Mouse (Mus musculus): ENCODE measurements at regions not wholly inside any gene's neighbourhood (a gene's known extent, or its start where the extent isn't known, plus 50 kb on each side); places are given as distances from the start of the nearest gene placed in this dataset.
"Not testable (repeated sequence)": the region's sequence is repeated elsewhere in the genome, so short reads cannot be mapped to it uniquely, and the experiment has no call there.

- Histone ChIP-seq H3K27me3 (ENCODE audit: control insufficient read depth, insufficient read depth, low read length) (no peaks in the 10 kb centered on the region), H3K4me3 (ENCODE audit: low read depth, low read length) (no peak overlapping the region), H3K9me3 (ENCODE audit: control insufficient read depth, low read length) (no peaks in the 10 kb centered on the region), H3K9ac (ENCODE audit: low read length) (no peak overlapping the region), H3K4me1 (ENCODE audit: control insufficient read depth, insufficient read depth, low read length) (no peaks in the 10 kb centered on the region), H3K4me2 (ENCODE audit: low read depth) (no peak overlapping the region), H3K27ac (ENCODE audit: low read depth, low read length) (no peak overlapping the region), H3K36me3 (ENCODE audit: control insufficient read depth, insufficient read depth, low read length) (no peaks in the 10 kb centered on the region)
- no peak for DNase-seq (ENCODE audit: low spot score)
- whole genome bisulfite sequencing, result 94% methylated on average over 3 of the region's 3 CpGs
- ATAC-seq (ENCODE audit: insufficient read depth, low FRiP score, low TSS enrichment), result no peak
Observed at GRCm38 (mm10) chr13:52344853-52345252, 186.2 kb downstream of the Diras2 start.

GRCm38 (mm10) chr13:52345375-52346026 is 185.6 kb downstream of the Diras2 start:
- no peak overlapping the region for H3K4me3 ChIP-seq (ENCODE audit: low read depth, low read length)

GRCm38 (mm10) chr13:52346027-52346375 is 185.1 kb downstream of the Diras2 start:
- 87% methylated on average over 5 of the region's 5 CpGs for WGBS
- DNase-seq (ENCODE audit: low spot score) (no peak), ATAC-seq (ENCODE audit: insufficient read depth, low FRiP score, low TSS enrichment) (no peak)
- no peaks in the 10 kb centered on the region for H3K36me3 ChIP-seq (ENCODE audit: control insufficient read depth, insufficient read depth, low read length)
- H3K9me3 ChIP-seq (ENCODE audit: control insufficient read depth, low read length), result no peaks in the 10 kb centered on the region
- no peaks in the 10 kb centered on the region for H3K4me1 ChIP-seq (ENCODE audit: control insufficient read depth, insufficient read depth, low read length)
- H3K27ac ChIP-seq (ENCODE audit: low read depth, low read length), result no peak overlapping the region
- H3K27me3 ChIP-seq (ENCODE audit: control insufficient read depth, insufficient read depth, low read length), result no peaks in the 10 kb centered on the region
- H3K4me3 ChIP-seq (ENCODE audit: low read depth, low read length), result no peak overlapping the region
- no peak overlapping the region for H3K4me2 ChIP-seq (ENCODE audit: low read depth)
- H3K9ac ChIP-seq (ENCODE audit: low read length), result no peak overlapping the region

More at GRCm38 (mm10) chr13:52345375-52346026, 185.6 kb downstream of the Diras2 start:
- no peak overlapping the region for H3K9ac ChIP-seq (ENCODE audit: low read length)
- no peaks in the 10 kb centered on the region for H3K9me3 ChIP-seq (ENCODE audit: control insufficient read depth, low read length)
- no peaks in the 10 kb centered on the region for H3K27me3 ChIP-seq (ENCODE audit: control insufficient read depth, insufficient read depth, low read length)
- no peak overlapping the region for H3K4me2 ChIP-seq (ENCODE audit: low read depth)
- ATAC-seq (ENCODE audit: insufficient read depth, low FRiP score, low TSS enrichment) (no peak), DNase-seq (ENCODE audit: low spot score) (no peak)
- H3K36me3 ChIP-seq (ENCODE audit: control insufficient read depth, insufficient read depth, low read length), result no peaks in the 10 kb centered on the region
- no peaks in the 10 kb centered on the region for H3K4me1 ChIP-seq (ENCODE audit: control insufficient read depth, insufficient read depth, low read length)
- WGBS, result 72% methylated on average over 13 of the region's 13 CpGs
- no peak overlapping the region for H3K27ac ChIP-seq (ENCODE audit: low read depth, low read length)

- no peak for ATAC-seq (ENCODE audit: insufficient read depth, low FRiP score, low TSS enrichment)
- no peaks in the 10 kb centered on the region for H3K4me1 ChIP-seq (ENCODE audit: control insufficient read depth, insufficient read depth, low read length)
- no peak overlapping the region for H3K4me2 ChIP-seq (ENCODE audit: low read depth)
- no peaks in the 10 kb centered on the region for H3K36me3 ChIP-seq (ENCODE audit: control insufficient read depth, insufficient read depth, low read length)
- no peaks in the 10 kb centered on the region for H3K27me3 ChIP-seq (ENCODE audit: control insufficient read depth, insufficient read depth, low read length)
- H3K9me3 ChIP-seq (ENCODE audit: control insufficient read depth, low read length), result no peaks in the 10 kb centered on the region
- 66% methylated on average over 2 of the region's 2 CpGs for WGBS
- DNase-seq (ENCODE audit: low spot score), result no peak
- no peak overlapping the region for H3K4me3 ChIP-seq (ENCODE audit: low read depth, low read length)
- no peak overlapping the region for H3K9ac ChIP-seq (ENCODE audit: low read length)
- H3K27ac ChIP-seq (ENCODE audit: low read depth, low read length), result no peak overlapping the region
Observed at GRCm38 (mm10) chr13:52347631-52348030, 183.4 kb downstream of the Diras2 start.

GRCm38 (mm10) chr13:52349606-52350005 is 181.5 kb downstream of the Diras2 start:
- ATAC-seq (ENCODE audit: insufficient read depth, low FRiP score, low TSS enrichment) (no peak), DNase-seq (ENCODE audit: low spot score) (no peak)
- H3K4me1 ChIP-seq (ENCODE audit: control insufficient read depth, insufficient read depth, low read length), result no peaks in the 10 kb centered on the region
- H3K27ac ChIP-seq (ENCODE audit: low read depth, low read length), result no peak overlapping the region
- no peaks in the 10 kb centered on the region for H3K27me3 ChIP-seq (ENCODE audit: control insufficient read depth, insufficient read depth, low read length)
- H3K4me2 ChIP-seq (ENCODE audit: low read depth), result no peak overlapping the region
- no peak overlapping the region for H3K9ac ChIP-seq (ENCODE audit: low read length)
- H3K36me3 ChIP-seq (ENCODE audit: control insufficient read depth, insufficient read depth, low read length), result no peaks in the 10 kb centered on the region
- H3K9me3 ChIP-seq (ENCODE audit: control insufficient read depth, low read length), result no peaks in the 10 kb centered on the region
- 93% methylated on average over 5 of the region's 5 CpGs for WGBS
- H3K4me3 ChIP-seq (ENCODE audit: low read depth, low read length), result no peak overlapping the region

- ATAC-seq (ENCODE audit: insufficient read depth, low FRiP score, low TSS enrichment) (no peak), DNase-seq (ENCODE audit: low spot score) (peak; percentile 21)
- WGBS, result 80% methylated on average over 4 of the region's 4 CpGs
- Histone ChIP-seq H3K36me3 (ENCODE audit: control insufficient read depth, insufficient read depth, low read length) (no peaks in the 10 kb centered on the region), H3K9me3 (ENCODE audit: control insufficient read depth, low read length) (no peaks in the 10 kb centered on the region), H3K4me2 (ENCODE audit: low read depth) (no peak overlapping the region), H3K4me3 (ENCODE audit: low read depth, low read length) (no peak overlapping the region), H3K9ac (ENCODE audit: low read length) (no peak overlapping the region), H3K27ac (ENCODE audit: low read depth, low read length) (no peak overlapping the region), H3K4me1 (ENCODE audit: control insufficient read depth, insufficient read depth, low read length) (no peaks in the 10 kb centered on the region), H3K27me3 (ENCODE audit: control insufficient read depth, insufficient read depth, low read length) (no peaks in the 10 kb centered on the region)
Observed at GRCm38 (mm10) chr13:52352576-52352975, 178.5 kb downstream of the Diras2 start.

GRCm38 (mm10) chr13:52353437-52353836 is 177.6 kb downstream of the Diras2 start:
- 72% methylated on average over 3 of the region's 3 CpGs for WGBS
- H3K27ac ChIP-seq (ENCODE audit: low read depth, low read length), result no peak overlapping the region
- H3K4me3 ChIP-seq (ENCODE audit: low read depth, low read length), result no peak overlapping the region
- no peak overlapping the region for H3K9ac ChIP-seq (ENCODE audit: low read length)
- no peak for ATAC-seq (ENCODE audit: insufficient read depth, low FRiP score, low TSS enrichment)
- H3K27me3 ChIP-seq (ENCODE audit: control insufficient read depth, insufficient read depth, low read length), result no peaks in the 10 kb centered on the region
- H3K36me3 ChIP-seq (ENCODE audit: control insufficient read depth, insufficient read depth, low read length), result no peaks in the 10 kb centered on the region
- no peak overlapping the region for H3K4me2 ChIP-seq (ENCODE audit: low read depth)
- no peak for DNase-seq (ENCODE audit: low spot score)
- H3K9me3 ChIP-seq (ENCODE audit: control insufficient read depth, low read length), result no peaks in the 10 kb centered on the region
- H3K4me1 ChIP-seq (ENCODE audit: control insufficient read depth, insufficient read depth, low read length), result no peaks in the 10 kb centered on the region

- H3K36me3 ChIP-seq (ENCODE audit: control insufficient read depth, insufficient read depth, low read length), result no peaks in the 10 kb centered on the region
- H3K4me3 ChIP-seq (ENCODE audit: low read depth, low read length), result no peak overlapping the region
- DNase-seq (ENCODE audit: low spot score) (no peak), ATAC-seq (ENCODE audit: insufficient read depth, low FRiP score, low TSS enrichment) (no peak)
- 72% methylated on average over 2 of the region's 2 CpGs for whole genome bisulfite sequencing
- no peak overlapping the region for H3K27ac ChIP-seq (ENCODE audit: low read depth, low read length)
- no peaks in the 10 kb centered on the region for H3K9me3 ChIP-seq (ENCODE audit: control insufficient read depth, low read length)
- H3K9ac ChIP-seq (ENCODE audit: low read length), result no peak overlapping the region
- no peaks in the 10 kb centered on the region for H3K4me1 ChIP-seq (ENCODE audit: control insufficient read depth, insufficient read depth, low read length)
- H3K4me2 ChIP-seq (ENCODE audit: low read depth), result no peak overlapping the region
- no peaks in the 10 kb centered on the region for H3K27me3 ChIP-seq (ENCODE audit: control insufficient read depth, insufficient read depth, low read length)
Observed at GRCm38 (mm10) chr13:52353966-52354365, 177.1 kb downstream of the Diras2 start.

- not testable (repeated sequence) for H3K36me3 ChIP-seq (ENCODE audit: control insufficient read depth, insufficient read depth, low read length); H3K4me3 ChIP-seq (ENCODE audit: low read depth, low read length); H3K9me3 ChIP-seq (ENCODE audit: control insufficient read depth, low read length); ATAC-seq (ENCODE audit: insufficient read depth, low FRiP score, low TSS enrichment); H3K4me2 ChIP-seq (ENCODE audit: low read depth); DNase-seq (ENCODE audit: low spot score); H3K4me1 ChIP-seq (ENCODE audit: control insufficient read depth, insufficient read depth, low read length); H3K9ac ChIP-seq (ENCODE audit: low read length); H3K27me3 ChIP-seq (ENCODE audit: control insufficient read depth, insufficient read depth, low read length); H3K27ac ChIP-seq (ENCODE audit: low read depth, low read length)
- WGBS, result 93% methylated on average over 4 of the region's 4 CpGs
Observed at GRCm38 (mm10) chr13:52355921-52356320, 175.2 kb downstream of the Diras2 start.
